Mouse (Mus musculus): ENCODE data around the gene Emp3.

The Emp3 gene

DNA sequence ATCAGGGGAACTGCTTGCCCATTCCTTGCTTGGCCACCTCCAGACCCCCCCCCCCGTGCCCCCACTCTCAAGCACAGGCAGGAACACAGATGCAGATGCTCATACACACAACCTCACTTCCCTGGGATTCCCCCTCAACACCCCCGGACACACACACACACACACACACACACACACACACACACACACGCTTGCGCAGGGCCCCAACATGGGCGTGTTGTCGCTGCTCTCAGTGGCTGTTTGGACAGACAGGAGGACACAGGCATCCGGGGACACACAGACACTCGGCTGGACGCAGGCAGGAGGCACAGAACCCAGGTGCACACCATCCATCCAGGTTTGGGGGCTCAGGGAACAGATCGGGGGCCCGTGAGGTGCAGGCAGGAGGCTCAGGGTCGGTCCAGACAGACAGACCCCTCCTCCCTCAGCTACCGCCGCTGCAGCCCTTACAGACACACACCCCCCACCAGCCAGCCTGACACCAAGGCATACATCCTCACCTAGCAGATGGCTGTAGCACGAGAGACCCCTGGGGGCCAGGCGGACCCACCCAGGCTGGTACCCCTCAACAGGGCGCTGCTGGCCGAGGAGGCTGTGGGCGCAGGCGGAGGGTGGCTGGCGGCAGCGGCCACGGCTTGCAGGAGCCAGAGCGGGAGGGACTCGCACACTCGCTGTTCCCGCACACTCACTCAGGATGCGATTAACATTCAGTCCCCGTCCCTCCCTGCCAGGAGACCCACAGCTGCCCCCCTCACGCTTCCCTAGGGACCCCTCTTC, 50.7 kb downstream of the Emp3 start:
- DNase-seq (ENCODE audit: low spot score in 2 of 2) = peak; percentile 41 to 42

DNA sequence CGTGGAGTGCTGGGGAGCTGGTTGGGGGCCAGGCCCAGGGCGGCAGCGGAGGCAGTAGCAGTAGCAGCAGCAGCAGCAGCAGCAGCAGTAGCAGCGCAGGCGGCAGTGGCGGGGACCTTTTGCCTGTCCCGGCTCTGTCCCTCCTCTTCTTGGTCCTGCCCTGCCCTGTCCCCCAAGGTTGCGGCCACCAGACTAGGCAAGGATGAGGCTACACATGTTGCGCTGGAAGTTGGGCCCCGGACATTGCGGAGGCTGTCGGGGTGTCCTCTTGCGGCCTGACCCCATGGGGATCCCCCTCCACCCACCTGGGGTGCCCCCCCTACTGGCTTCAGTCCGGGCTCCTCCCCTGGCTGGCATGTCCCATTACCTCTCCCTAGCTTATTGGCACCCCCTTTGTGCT, 51.4 kb downstream of the Emp3 start:
- peak; percentile 32 to 44 for DNase-seq (ENCODE audit: low spot score in 2 of 2)

DNA sequence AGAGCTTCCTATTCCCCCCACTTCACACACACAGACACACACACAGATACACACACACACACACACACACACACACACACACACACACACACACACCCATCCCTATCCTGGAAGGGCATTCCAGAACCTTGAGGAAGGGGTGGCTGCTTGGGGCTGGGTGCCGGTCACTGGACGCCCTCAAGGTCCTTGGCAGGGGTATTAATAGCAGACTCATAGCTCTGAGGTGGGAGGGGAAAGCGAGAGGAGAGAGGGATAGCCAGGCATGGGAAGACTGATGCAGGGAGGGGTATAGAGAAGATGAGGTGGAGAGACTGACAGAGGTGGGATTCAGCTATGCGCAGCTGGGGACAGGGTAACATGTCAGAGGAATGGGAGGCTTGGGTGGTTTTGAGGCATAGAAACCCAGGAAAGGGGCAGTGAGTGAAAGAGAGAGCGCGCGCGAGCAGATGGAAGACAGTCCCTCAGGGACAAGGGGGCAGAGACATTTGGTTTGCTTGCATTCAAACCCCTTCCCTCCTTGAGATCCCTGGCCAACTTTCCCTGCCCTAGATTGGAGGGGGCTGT, 52.0 kb downstream of the Emp3 start:
- DNase-seq (ENCODE audit: low spot score in 2 of 2) = no peak

All from natural killer cell, adult 2 months (primary cell).